Mouse (Mus musculus) erythroblast, adult 5-6 weeks (primary cell): ENCODE measurements around the gene Mto1. TPM values are rescaled to one million over a fixed set of nuclear protein-coding genes. Genes with fewer than 3 reads are reported as not detected.
"Not testable (repeated sequence)": the region's sequence is repeated elsewhere in the genome, so short reads cannot be mapped to it uniquely, and the experiment has no call there.

Experiments
- ATAC-seq: replicated peaks from 2 replicates; pipeline ENCODE4 v1.8.0; 2016; ENCODE audit warnings: moderate number of reproducible peaks, mild to moderate bottlenecking, moderate TSS enrichment, inconsistent platforms; ENCODE audit not compliant: poor library complexity, low FRiP score, severe bottlenecking
- total RNA-seq, 2 experiments: library from RNA; stranded (forward) in 1 of 2; stranded (reverse) in 1 of 2; fragments of 150-400 nt in 1 of 2; fragments of 200-764, 138-1000 nt in 1 of 2; gene quantifications; 2 replicates each; pipeline versions ENCODE4 v1.2.3 to v1.2.4; 2015 to 2017; ENCODE audit warnings: low replicate concordance in 2 of 2

Mto1 gene
- total RNA-seq, 2 experiments from 2014 or later = 6.9 to 7.3 TPM

DNA sequence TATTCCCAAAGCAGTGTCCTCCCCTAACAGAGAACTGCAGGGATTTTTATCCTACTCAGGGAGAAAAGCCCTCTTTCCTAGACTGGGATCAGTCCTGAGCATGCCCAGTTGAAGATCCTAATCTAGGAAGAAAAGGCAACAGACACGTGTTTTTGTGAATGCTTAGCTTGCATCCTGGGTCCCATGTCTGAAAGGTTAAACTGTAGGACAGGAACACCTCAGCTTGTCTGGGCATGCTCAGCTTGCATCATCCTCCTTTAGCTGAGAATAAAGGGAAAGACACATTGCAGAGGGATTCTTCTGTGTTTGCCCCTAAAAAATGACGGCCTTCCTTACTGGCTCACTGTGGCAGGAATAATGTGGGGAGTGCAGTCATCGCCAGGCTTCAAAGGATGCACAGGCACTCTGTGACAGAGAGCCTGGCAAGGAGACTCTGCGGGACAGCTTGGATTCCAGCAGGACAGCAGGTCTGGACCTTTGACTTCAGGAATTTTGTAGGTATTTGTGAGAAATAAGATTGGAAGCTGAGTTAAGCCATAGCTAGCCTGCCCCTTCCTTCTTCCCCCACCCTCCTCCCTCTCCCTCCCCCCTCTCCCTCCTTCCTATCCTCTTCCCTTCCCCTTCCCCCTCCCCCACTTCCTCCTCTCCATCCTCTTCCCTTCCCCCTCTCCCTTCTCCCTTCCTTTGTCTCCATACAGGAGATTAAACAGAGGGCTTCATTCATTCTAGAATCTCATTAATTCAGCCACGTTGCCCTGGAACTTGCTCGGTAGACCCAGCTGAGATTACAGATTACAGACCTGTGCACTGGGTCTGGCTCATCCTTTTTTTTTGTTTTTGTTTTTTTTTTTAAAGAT is 55.4 kb downstream of the Mto1 start:
- no peak for ATAC-seq

GRCm38 (mm10) chr9:78504133-78504532 is 56.1 kb downstream of the Mto1 start:
- no peak for ATAC-seq

DNA sequence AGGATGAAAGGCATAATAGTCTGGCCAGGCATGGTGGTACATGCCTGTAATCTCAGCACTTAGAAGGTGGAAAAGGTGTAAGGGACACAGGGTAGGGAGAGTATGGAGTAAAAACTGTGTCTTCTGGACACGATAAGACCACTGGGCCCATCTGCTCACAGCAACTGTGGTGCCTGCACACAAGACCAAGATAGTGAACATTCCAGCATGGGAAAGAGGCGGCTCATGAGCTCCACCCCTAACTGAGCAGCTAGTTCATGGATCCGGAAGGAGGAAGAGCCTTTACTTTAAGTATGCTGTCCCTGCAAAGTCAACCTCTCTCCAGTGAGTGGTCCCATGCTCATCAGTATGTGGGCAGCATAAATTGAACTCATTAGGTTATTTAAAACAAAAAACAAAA is 56.7 kb downstream of the Mto1 start:
- no peak for ATAC-seq

DNA sequence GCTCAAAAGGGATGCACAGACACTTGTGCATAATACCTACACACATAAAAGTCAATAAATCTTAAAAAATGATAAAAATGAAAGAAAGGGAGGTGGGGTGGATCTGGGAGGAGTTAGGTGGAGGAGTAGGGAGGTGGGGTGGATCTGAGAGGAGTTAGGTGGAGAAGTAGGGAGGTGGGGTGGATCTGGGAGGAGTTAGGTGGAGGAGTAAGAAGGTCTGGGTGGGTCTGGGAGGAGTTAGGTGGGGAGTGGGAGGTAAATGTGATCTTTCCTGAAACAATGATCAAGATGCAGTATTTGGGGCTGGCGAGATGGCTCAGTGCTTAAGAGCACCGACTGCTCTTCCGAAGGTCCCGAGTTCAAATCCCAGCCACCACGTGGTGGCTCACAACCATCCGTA is 57.2 kb downstream of the Mto1 start:
- ATAC-seq = no peak

- ATAC-seq = 0 out of 2 replicates have a peak, but pooled peaks have one; percentile 15
Observed at GRCm38 (mm10) chr9:78506002-78506721, 58.2 kb downstream of the Mto1 start.

DNA sequence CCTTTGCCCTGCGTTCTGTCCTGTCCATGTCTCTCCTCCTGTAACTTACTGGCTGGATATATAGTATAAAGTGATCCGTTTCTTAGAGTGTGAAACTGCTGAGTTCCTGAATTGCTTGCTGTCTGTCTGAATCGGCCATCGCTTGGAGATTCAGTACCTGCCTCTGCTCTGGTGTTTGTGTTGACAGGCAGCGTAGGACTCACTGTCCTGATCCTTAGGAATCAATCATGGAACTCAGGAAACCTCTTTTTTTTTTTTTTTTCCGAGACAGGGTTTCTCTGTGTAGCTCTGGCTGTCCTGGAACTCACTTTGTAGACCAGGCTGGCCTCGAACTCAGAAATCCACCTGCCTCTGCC is 58.7 kb downstream of the Mto1 start:
- 0 out of 2 replicates have a peak, but pooled peaks have one; percentile 20 for ATAC-seq

- no peak for ATAC-seq
Observed at GRCm38 (mm10) chr9:78508106-78508786, 60.2 kb downstream of the Mto1 start.

DNA sequence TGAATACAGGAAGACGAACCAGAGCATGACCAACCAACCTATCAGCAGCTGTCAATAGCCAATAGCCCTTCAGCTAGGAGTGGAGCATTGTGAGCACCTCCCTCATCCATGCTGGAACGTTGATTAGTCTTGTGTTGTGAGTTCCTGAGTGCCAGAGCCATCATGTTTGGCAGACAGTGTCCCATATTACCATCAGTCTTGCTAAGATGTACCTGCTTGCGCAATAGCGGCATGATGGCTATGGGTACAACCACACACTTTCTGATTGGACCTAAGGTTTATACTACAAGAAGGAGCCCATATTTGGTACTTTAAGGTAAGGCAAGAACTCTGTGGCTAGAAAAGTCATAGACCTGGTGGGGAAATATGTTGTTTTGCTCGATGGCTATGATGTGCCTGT is 63.7 kb downstream of the Mto1 start:
- ATAC-seq = no peak

DNA sequence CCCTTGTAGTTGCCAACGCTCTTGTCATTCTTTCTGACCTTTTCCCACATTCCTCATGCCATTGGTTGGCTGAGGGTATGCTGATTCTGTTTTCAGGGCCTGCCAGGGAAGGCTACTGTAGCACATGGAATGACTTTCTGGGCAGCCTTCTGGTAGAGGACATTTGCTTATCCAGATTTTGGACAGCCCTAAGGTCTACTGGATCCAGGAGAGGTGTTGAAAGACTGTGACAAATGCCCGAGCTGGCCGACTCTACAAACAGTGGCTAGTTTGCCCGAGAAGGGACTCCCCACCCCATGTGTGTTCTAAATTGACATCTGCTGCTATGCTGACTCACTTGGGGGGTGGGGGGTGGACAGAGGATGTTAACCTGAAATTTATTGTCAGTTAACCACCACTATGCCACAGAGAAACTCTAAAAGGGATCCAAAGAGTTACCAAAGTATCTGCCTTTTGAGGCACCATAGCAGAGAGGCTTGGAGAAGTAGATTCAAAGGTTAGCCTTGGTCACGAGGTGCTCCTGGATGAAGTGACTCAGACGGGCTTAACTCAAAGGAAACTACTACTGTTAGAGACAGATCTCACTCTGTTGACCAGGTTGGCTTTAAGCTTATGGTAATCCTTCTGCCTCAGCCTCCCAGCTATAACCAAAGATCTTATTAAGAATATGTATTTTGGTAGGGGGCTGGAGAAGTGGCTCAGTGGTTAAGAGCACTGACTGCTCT is 65.9 kb downstream of the Mto1 start:
- no peak for ATAC-seq

DNA sequence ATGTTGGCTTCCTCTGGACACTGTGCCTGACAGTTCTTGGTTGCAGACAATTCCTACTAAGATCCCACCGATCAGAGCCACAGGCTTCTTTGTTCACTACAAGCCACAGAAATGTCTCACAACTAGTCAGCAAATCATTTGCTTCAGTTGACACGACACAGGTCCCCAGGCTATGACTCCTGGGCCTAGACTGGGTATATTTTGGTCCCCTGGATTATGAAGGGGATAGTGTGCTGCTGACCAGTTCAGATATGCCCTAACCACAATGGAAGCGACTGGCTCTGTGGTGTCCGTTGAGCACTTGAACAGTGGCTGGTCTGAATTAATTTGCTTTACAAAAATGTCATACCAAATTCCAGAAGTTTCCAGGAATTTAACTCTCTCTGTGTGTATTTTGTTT is 66.7 kb downstream of the Mto1 start:
- no peak for ATAC-seq

DNA sequence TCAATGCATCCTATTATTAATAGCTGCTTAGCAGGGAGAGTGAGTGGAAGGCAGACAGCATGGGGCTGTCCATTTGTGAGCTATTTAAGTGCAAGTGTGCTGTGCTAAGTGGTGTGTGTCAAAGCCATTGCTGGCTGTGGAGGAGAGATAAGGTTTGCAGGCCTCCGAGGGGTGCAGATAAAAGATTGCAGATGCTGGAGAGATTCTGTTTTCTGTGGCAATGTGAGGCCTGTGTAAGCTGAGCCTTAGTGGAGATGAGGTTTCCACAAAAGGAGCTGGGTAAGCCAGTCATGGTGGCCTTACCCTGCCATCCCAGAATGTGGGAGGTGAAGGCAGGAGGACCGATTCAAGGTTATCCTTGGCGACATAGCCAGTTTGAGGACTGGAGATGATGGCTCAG is 68.1 kb downstream of the Mto1 start:
- ATAC-seq = peak; percentile 68

- not testable (repeated sequence) for ATAC-seq
Observed at GRCm38 (mm10) chr9:78517237-78517636, 69.2 kb downstream of the Mto1 start.

DNA sequence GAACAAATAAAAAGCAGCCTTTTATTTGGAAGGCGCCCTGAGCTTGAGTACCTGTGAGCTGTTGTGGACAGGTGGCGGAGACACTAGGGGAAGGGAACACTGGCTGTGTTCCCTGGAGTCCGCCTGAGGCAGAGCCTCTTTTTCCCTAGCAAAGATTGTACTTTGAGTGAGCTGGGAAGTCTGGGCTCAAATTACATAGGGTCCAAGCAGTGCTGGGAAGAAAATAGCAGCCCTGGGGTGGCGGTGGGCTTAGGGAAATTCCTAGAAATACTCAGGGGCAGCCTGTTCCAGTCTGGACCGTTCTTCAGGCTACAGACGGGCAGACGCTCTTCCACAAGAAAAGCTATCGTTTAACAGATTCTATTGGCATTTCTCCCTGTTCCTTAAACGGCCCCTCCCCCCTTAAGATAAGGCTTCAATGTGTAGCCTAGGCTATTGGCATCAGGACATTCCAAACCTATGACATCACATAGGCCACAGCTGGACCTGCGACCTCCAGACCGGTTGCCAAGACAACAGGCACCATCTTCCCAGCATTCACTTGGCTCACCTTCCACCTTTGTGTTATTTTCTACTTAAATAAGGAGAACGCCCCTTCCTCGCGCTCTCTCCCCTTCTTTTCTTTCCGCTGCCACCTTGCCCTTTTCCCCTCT is 72.2 kb downstream of the Mto1 start:
- no peak for ATAC-seq

DNA sequence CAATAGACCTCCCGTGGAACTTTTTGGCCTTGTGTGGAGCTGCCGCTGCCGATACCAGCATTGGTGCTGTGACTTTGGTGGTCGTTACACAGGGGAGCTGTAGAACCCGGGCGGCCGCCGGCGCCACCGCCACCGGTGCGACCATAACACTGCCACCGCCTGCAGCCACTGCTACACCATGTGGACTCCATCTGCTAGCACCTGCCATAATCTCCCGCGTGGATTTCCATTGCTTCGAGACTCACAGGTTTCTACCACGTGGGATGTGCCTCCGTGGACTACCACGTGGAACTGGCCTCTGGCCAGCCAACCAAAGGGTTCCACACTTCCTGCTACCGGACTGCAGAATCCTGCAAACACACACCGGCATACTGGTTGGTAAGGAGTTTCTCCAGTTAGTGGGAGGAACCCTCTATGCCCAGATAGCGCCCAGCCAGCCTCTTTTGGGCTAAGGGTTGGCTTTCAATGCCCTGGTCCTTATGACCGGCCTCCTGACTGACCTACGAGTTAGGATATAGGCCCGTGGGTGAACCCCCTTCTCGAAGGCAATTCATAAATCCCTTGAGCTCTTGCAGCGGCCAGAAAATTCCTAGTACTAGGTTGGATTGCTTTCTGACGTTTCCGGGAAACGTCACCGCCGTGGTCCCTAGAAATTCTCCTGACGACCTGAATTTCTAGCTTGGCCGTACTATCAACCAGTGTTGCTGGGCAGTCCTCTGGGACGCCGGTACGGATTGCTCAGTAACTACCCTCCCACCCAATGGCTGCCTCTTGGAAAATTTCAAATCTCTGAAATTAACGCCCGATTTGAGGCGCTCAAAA is 73.0 kb downstream of the Mto1 start:
- ATAC-seq = peak; percentile 55; the same call in 1 of the 2 replicates

- no peak for ATAC-seq
Observed at GRCm38 (mm10) chr9:78521689-78522088, 73.7 kb downstream of the Mto1 start.
